Mouse (Mus musculus): Measurements from ENCODE around the gene Mrps23. TPM values are rescaled to one million over a fixed set of nuclear protein-coding genes. Genes with fewer than 3 reads are reported as not detected.
A peak's percentile ranks its signal among the peaks of the same experiment; 100 is the strongest.
"Not testable (repeated sequence)": the region's sequence is repeated elsewhere in the genome, so short reads cannot be mapped to it uniquely, and the experiment has no call there.

Gene Mrps23
- total and polyA plus RNA-seq, 3 experiments: 121 to 314 (median 303) TPM

GRCm38 (mm10) chr11:88201172-88201571 is 3.0 kb upstream of the Mrps23 start:
- no peak for DNase-seq
- H3K27me3 ChIP-seq (ENCODE audit: control insufficient read depth, insufficient read depth, low read length): no peaks in the 10 kb centered on the region
- H3K9ac ChIP-seq (ENCODE audit: low read depth, low read length): peak overlapping the region; percentile 26
- H3K4me1 ChIP-seq (ENCODE audit: control insufficient read depth, insufficient read depth, low read length): peaks cover 16% of the 10 kb centered on the region
- TF ChIP-seq CTCF (IDR thresholded peaks at IDR 0.05): no peak
- TF ChIP-seq POLR2A (IDR thresholded peaks at IDR 0.05; ENCODE audit: insufficient read depth, low read depth, low read length): peak; percentile 47; the same call in 1 of the 2 replicates
- no peak overlapping the region for H3K4me3 ChIP-seq
- intact Hi-C loops (cut with DNase I): no loop called here
- peaks cover 3% of the 10 kb centered on the region; the same call in 1 of the 2 replicates for H3K36me3 ChIP-seq (ENCODE audit: control insufficient read depth, insufficient read depth, low read length)
- 27% methylated on average over 2 of the region's 2 CpGs for WGBS
- H3K79me2 ChIP-seq (replicated peaks; ENCODE audit: control insufficient read depth, insufficient read depth, low read length): no peaks in the 10 kb centered on the region
- peak overlapping the region; percentile 97 for H3K27ac ChIP-seq

- Histone ChIP-seq H3K9ac (ENCODE audit: low read depth, low read length) (peak overlapping the region; percentile 26), H3K79me2 (replicated peaks; ENCODE audit: control insufficient read depth, insufficient read depth, low read length) (no peaks in the 10 kb centered on the region), H3K27me3 (ENCODE audit: control insufficient read depth, insufficient read depth, low read length) (no peaks in the 10 kb centered on the region), H3K4me3 (no peak overlapping the region), H3K27ac (peak overlapping the region; percentile 97), H3K36me3 (ENCODE audit: control insufficient read depth, insufficient read depth, low read length) (peaks cover 3% of the 10 kb centered on the region; the same call in 1 of the 2 replicates), H3K4me1 (ENCODE audit: control insufficient read depth, insufficient read depth, low read length) (peaks cover 16% of the 10 kb centered on the region)
- 37% methylated on average over 2 of the region's 2 CpGs for WGBS
- TF ChIP-seq CTCF (IDR thresholded peaks at IDR 0.05) (no peak), POLR2A (IDR thresholded peaks at IDR 0.05; ENCODE audit: insufficient read depth, low read depth, low read length) (no peak), EP300 (IDR thresholded peaks at IDR 0.05; ENCODE audit: insufficient read depth, low read depth, low read length) (no peak)
- no peak for DNase-seq
- intact Hi-C loops (cut with DNase I): no loop called here
Measured at GRCm38 (mm10) chr11:88202077-88202476, 2.1 kb upstream of the Mrps23 start.

- Histone ChIP-seq H3K9ac (ENCODE audit: low read depth, low read length) (peak overlapping the region; percentile 86), H3K4me1 (ENCODE audit: control insufficient read depth, insufficient read depth, low read length) (peaks cover 16% of the 10 kb centered on the region), H3K4me3 (peak overlapping the region; percentile 82), H3K27ac (peak overlapping the region; percentile 97), H3K36me3 (ENCODE audit: control insufficient read depth, insufficient read depth, low read length) (peaks cover 3% of the 10 kb centered on the region; the same call in 1 of the 2 replicates), H3K79me2 (replicated peaks; ENCODE audit: control insufficient read depth, insufficient read depth, low read length) (no peaks in the 10 kb centered on the region), H3K27me3 (ENCODE audit: control insufficient read depth, insufficient read depth, low read length) (no peaks in the 10 kb centered on the region)
- TF ChIP-seq CTCF (IDR thresholded peaks at IDR 0.05) (no peak), POLR2A (IDR thresholded peaks at IDR 0.05; ENCODE audit: insufficient read depth, low read depth, low read length) (no peak), EP300 (IDR thresholded peaks at IDR 0.05; ENCODE audit: insufficient read depth, low read depth, low read length) (no peak)
- intact Hi-C loops (cut with DNase I): loop anchor here (2.0 kb wide), 1 partner anchor 218 kb away; the partner anchor contains the start of gene Dynll2
- WGBS: 28% methylated on average over 30 of the region's 30 CpGs
- no peak for DNase-seq
Measured at GRCm38 (mm10) chr11:88204593-88205368, 593 bp downstream of the Mrps23 start.

GRCm38 (mm10) chr11:88206576-88206975 is 2.4 kb downstream of the Mrps23 start:
- peak; percentile 58 for TF ChIP-seq CTCF (IDR thresholded peaks at IDR 0.05)
- H3K4me3 ChIP-seq; H3K9ac ChIP-seq (ENCODE audit: low read depth, low read length); H3K27me3 ChIP-seq (ENCODE audit: control insufficient read depth, insufficient read depth, low read length); H3K4me1 ChIP-seq (ENCODE audit: control insufficient read depth, insufficient read depth, low read length); DNase-seq; H3K27ac ChIP-seq; intact Hi-C loops (cut with DNase I); H3K79me2 ChIP-seq (replicated peaks; ENCODE audit: control insufficient read depth, insufficient read depth, low read length); H3K36me3 ChIP-seq (ENCODE audit: control insufficient read depth, insufficient read depth, low read length): not testable (repeated sequence)
- 71% methylated on average over 8 of the region's 8 CpGs for WGBS

GRCm38 (mm10) chr11:88207697-88208096 is 3.5 kb downstream of the Mrps23 start:
- H3K79me2 ChIP-seq (replicated peaks; ENCODE audit: control insufficient read depth, insufficient read depth, low read length): no peaks in the 10 kb centered on the region
- H3K27me3 ChIP-seq (ENCODE audit: control insufficient read depth, insufficient read depth, low read length): no peaks in the 10 kb centered on the region
- H3K27ac ChIP-seq: no peak overlapping the region
- WGBS: 98% methylated on average over 2 of the region's 2 CpGs
- TF ChIP-seq POLR2A (IDR thresholded peaks at IDR 0.05; ENCODE audit: insufficient read depth, low read depth, low read length): no peak
- H3K4me3 ChIP-seq: no peak overlapping the region
- intact Hi-C loops (cut with DNase I): no loop called here
- H3K4me1 ChIP-seq (ENCODE audit: control insufficient read depth, insufficient read depth, low read length): peaks cover 5% of the 10 kb centered on the region
- DNase-seq: no peak
- no peak overlapping the region for H3K9ac ChIP-seq (ENCODE audit: low read depth, low read length)
- peaks cover 3% of the 10 kb centered on the region; the same call in 1 of the 2 replicates for H3K36me3 ChIP-seq (ENCODE audit: control insufficient read depth, insufficient read depth, low read length)

GRCm38 (mm10) chr11:88211824-88212582 is 7.8 kb downstream of the Mrps23 start:
- TF ChIP-seq POLR2A (IDR thresholded peaks at IDR 0.05; ENCODE audit: insufficient read depth, low read depth, low read length) (no peak), CTCF (IDR thresholded peaks at IDR 0.05) (no peak), EP300 (IDR thresholded peaks at IDR 0.05; ENCODE audit: insufficient read depth, low read depth, low read length) (no peak)

More at GRCm38 (mm10) chr11:88211824-88212582, 7.8 kb downstream of the Mrps23 start:
- no peaks in the 10 kb centered on the region for H3K36me3 ChIP-seq (ENCODE audit: control insufficient read depth, insufficient read depth, low read length)
- intact Hi-C loops (cut with DNase I): loop anchor here (10.0 kb wide), 1 partner anchor 743 kb away; the partner anchor contains the start of gene Scpep1
- H3K4me1 ChIP-seq (ENCODE audit: control insufficient read depth, insufficient read depth, low read length): peaks cover 1% of the 10 kb centered on the region
- H3K27ac ChIP-seq: no peak overlapping the region
- H3K27me3 ChIP-seq (ENCODE audit: control insufficient read depth, insufficient read depth, low read length): no peaks in the 10 kb centered on the region
- H3K4me3 ChIP-seq: no peak overlapping the region
- DNase-seq: no peak
- no peak overlapping the region for H3K9ac ChIP-seq (ENCODE audit: low read depth, low read length)
- no peaks in the 10 kb centered on the region for H3K79me2 ChIP-seq (replicated peaks; ENCODE audit: control insufficient read depth, insufficient read depth, low read length)
- 80% methylated on average over 5 of the region's 5 CpGs for WGBS
